Mouse (Mus musculus) forebrain, embryonic 13.5 days (tissue): Measurements from ENCODE around the gene Sult5a1. TPM values are rescaled to one million over a fixed set of nuclear protein-coding genes. Genes with fewer than 3 reads are reported as not detected.
A peak's percentile ranks its signal among the peaks of the same experiment; 100 is the strongest.

Source experiments
- ATAC-seq: fragments of 200-750 bp; cut with Nextera tagmentation; 2 replicates; pipeline ENCODE4 v1.8.0; 2017
- H3K27ac ChIP-seq: fragments of 300-500 bp; sonication (generic); 2 replicates; pipeline ENCODE4 v1.5.1; 2015; ENCODE audit warnings: inconsistent platforms, mild to moderate bottlenecking, moderate library complexity
- H3K27me3 ChIP-seq: fragments of 300-500 bp; sonication (generic); 2 replicates; pipeline ENCODE4 v1.6.1; 2015; ENCODE audit warnings: mild to moderate bottlenecking, inconsistent platforms
- H3K36me3 ChIP-seq: fragments of 300-500 bp; sonication (generic); 2 replicates; pipeline ENCODE4 v1.6.1; 2015; ENCODE audit warnings: mild to moderate bottlenecking, inconsistent platforms; ENCODE audit not compliant: poor library complexity, severe bottlenecking
- H3K4me1 ChIP-seq: fragments of 300-500 bp; sonication (generic); 2 replicates; pipeline ENCODE4 v1.6.1; 2015; ENCODE audit warnings: inconsistent platforms
- H3K4me2 ChIP-seq: fragments of 300-500 bp; sonication (generic); 2 replicates; pipeline ENCODE4 v1.6.1; 2015; ENCODE audit warnings: inconsistent platforms, mild to moderate bottlenecking, moderate library complexity
- H3K4me3 ChIP-seq: fragments of 300-500 bp; sonication (generic); 2 replicates; pipeline ENCODE4 v1.5.1; 2015; ENCODE audit warnings: mild to moderate bottlenecking, inconsistent platforms
- H3K9ac ChIP-seq: fragments of 300-500 bp; sonication (generic); 2 replicates; pipeline ENCODE4 v1.6.1; 2015; ENCODE audit warnings: mild to moderate bottlenecking, inconsistent platforms
- H3K9me3 ChIP-seq: fragments of 300-500 bp; sonication (generic); replicated peaks from 2 replicates; pipeline ENCODE4 v1.6.1; 2016; ENCODE audit warnings: inconsistent platforms
- WGBS: fragments of 180-500 bp; shearing (Covaris S2); methylation state at CpG from one replicate; pipeline ENCODE4 v1.1.7; 2015; 5-methylcytosine and 5-hydroxymethylcytosine counted together
- polyA plus RNA-seq: library from polyadenylated mRNA; unstranded; fragments of >200 nt; fragmentation: Nextera tagmentation; extraction: Ambion mirVana; gene quantifications from 2 replicates; pipeline ENCODE4 v1.2.1, GENCODE M21; 2015

Gene Sult5a1
- polyA plus RNA-seq, 1 experiment from 2014 or later: 0.40 TPM

GRCm38 (mm10) chr8:123156070-123156773, 1.9 kb downstream of the Sult5a1 start:
- Histone ChIP-seq H3K4me1 (no peaks in the 10 kb centered on the region), H3K9me3 (no peaks in the 10 kb centered on the region), H3K27me3 (no peaks in the 10 kb centered on the region), H3K36me3 (no peaks in the 10 kb centered on the region), H3K4me2 (no peak overlapping the region), H3K27ac (no peak overlapping the region), H3K9ac (no peak overlapping the region), H3K4me3 (no peak overlapping the region)
- WGBS: 84% methylated on average over 9 of the region's 9 CpGs
- no peak for ATAC-seq

- H3K4me3 ChIP-seq: no peak overlapping the region
- H3K36me3 ChIP-seq: no peaks in the 10 kb centered on the region
- no peak overlapping the region for H3K27ac ChIP-seq
- ATAC-seq: no peak
- H3K9ac ChIP-seq: no peak overlapping the region
- H3K4me1 ChIP-seq: no peaks in the 10 kb centered on the region
- no peaks in the 10 kb centered on the region for H3K27me3 ChIP-seq
- H3K9me3 ChIP-seq: no peaks in the 10 kb centered on the region
- 88% methylated on average over 5 of the region's 5 CpGs for WGBS
- no peak overlapping the region for H3K4me2 ChIP-seq
These were observed 2.9 kb downstream of the Sult5a1 start for GRCm38 (mm10) chr8:123155177-123155576.

- H3K27me3 ChIP-seq: no peaks in the 10 kb centered on the region
- no peak for ATAC-seq
- H3K9me3 ChIP-seq: no peaks in the 10 kb centered on the region
- H3K4me3 ChIP-seq: no peak overlapping the region
- no peak overlapping the region for H3K9ac ChIP-seq
- no peaks in the 10 kb centered on the region for H3K4me1 ChIP-seq
- 73% methylated on average over 9 of the region's 9 CpGs for WGBS
- no peaks in the 10 kb centered on the region for H3K36me3 ChIP-seq
- no peak overlapping the region for H3K4me2 ChIP-seq
- no peak overlapping the region for H3K27ac ChIP-seq
These were observed 7.4 kb downstream of the Sult5a1 start for GRCm38 (mm10) chr8:123150737-123151171.

- Histone ChIP-seq H3K27ac (no peak overlapping the region), H3K36me3 (no peaks in the 10 kb centered on the region)
- no peak for ATAC-seq
These were observed 11.7 kb downstream of the Sult5a1 start for GRCm38 (mm10) chr8:123146390-123146789.

GRCm38 (mm10) chr8:123145279-123145678, 12.8 kb downstream of the Sult5a1 start:
- WGBS: 63% methylated on average over 6 of the region's 6 CpGs
- Histone ChIP-seq H3K9ac (no peak overlapping the region), H3K36me3 (no peaks in the 10 kb centered on the region), H3K27ac (no peak overlapping the region), H3K27me3 (no peaks in the 10 kb centered on the region), H3K4me2 (no peak overlapping the region), H3K9me3 (no peaks in the 10 kb centered on the region), H3K4me3 (no peak overlapping the region), H3K4me1 (no peaks in the 10 kb centered on the region)
- no peak for ATAC-seq

More at GRCm38 (mm10) chr8:123146390-123146789, 11.7 kb downstream of the Sult5a1 start:
- no peaks in the 10 kb centered on the region for H3K9me3 ChIP-seq
- 76% methylated on average over 7 of the region's 7 CpGs for WGBS
- no peaks in the 10 kb centered on the region for H3K4me1 ChIP-seq
- no peak overlapping the region for H3K4me2 ChIP-seq
- no peak overlapping the region for H3K9ac ChIP-seq
- H3K4me3 ChIP-seq: no peak overlapping the region
- no peaks in the 10 kb centered on the region for H3K27me3 ChIP-seq

- no peaks in the 10 kb centered on the region for H3K9me3 ChIP-seq
- peak; percentile 41; the same call in 1 of the 2 replicates for ATAC-seq
These were observed 16.2 kb downstream of the Sult5a1 start for GRCm38 (mm10) chr8:123141741-123142462.

GRCm38 (mm10) chr8:123138741-123139140, 19.4 kb downstream of the Sult5a1 start:
- 64% methylated on average over 4 of the region's 4 CpGs for WGBS
- ATAC-seq: no peak
- Histone ChIP-seq H3K4me2 (no peak overlapping the region), H3K27ac (no peak overlapping the region), H3K9ac (no peak overlapping the region), H3K9me3 (no peaks in the 10 kb centered on the region), H3K27me3 (no peaks in the 10 kb centered on the region), H3K4me1 (peaks cover 42% of the 10 kb centered on the region), H3K4me3 (no peak overlapping the region), H3K36me3 (no peaks in the 10 kb centered on the region)

More at GRCm38 (mm10) chr8:123141741-123142462, 16.2 kb downstream of the Sult5a1 start:
- Histone ChIP-seq H3K4me3 (no peak overlapping the region), H3K27ac (no peak overlapping the region), H3K9ac (no peak overlapping the region), H3K27me3 (no peaks in the 10 kb centered on the region), H3K36me3 (no peaks in the 10 kb centered on the region), H3K4me1 (peaks cover 19% of the 10 kb centered on the region), H3K4me2 (no peak overlapping the region)
- WGBS: 75% methylated on average over 14 of the region's 14 CpGs

- no peaks in the 10 kb centered on the region for H3K27me3 ChIP-seq
- H3K4me2 ChIP-seq: no peak overlapping the region
- 0 out of 2 replicates have a peak overlapping the region, but pooled peaks have one; percentile 22 for H3K9ac ChIP-seq
- H3K4me1 ChIP-seq: peaks cover 42% of the 10 kb centered on the region
- peak overlapping the region; percentile 85 for H3K27ac ChIP-seq
- H3K4me3 ChIP-seq: no peak overlapping the region
- WGBS: 4% methylated on average over 2 of the region's 2 CpGs
- no peaks in the 10 kb centered on the region for H3K36me3 ChIP-seq
- ATAC-seq: peak; percentile 89
- 0 out of 2 replicates have a peak, but pooled peaks cover 3% of the 10 kb centered on the region for H3K9me3 ChIP-seq
These were observed 20.5 kb downstream of the Sult5a1 start for GRCm38 (mm10) chr8:123137645-123138077.

GRCm38 (mm10) chr8:123136287-123136686, 21.8 kb downstream of the Sult5a1 start:
- ATAC-seq: no peak
- H3K4me2 ChIP-seq: no peak overlapping the region
- H3K27ac ChIP-seq: no peak overlapping the region

GRCm38 (mm10) chr8:123135806-123136205, 22.3 kb downstream of the Sult5a1 start:
- 44% methylated on average over 9 of the region's 9 CpGs for WGBS

More at GRCm38 (mm10) chr8:123136287-123136686, 21.8 kb downstream of the Sult5a1 start:
- H3K4me3 ChIP-seq: no peak overlapping the region
- peaks cover 42% of the 10 kb centered on the region for H3K4me1 ChIP-seq
- H3K27me3 ChIP-seq: no peaks in the 10 kb centered on the region
- 85% methylated on average over 9 of the region's 9 CpGs for WGBS
- H3K9ac ChIP-seq: no peak overlapping the region
- H3K36me3 ChIP-seq: no peaks in the 10 kb centered on the region
- H3K9me3 ChIP-seq: 0 out of 2 replicates have a peak, but pooled peaks cover 3% of the 10 kb centered on the region

GRCm38 (mm10) chr8:123135406-123135805, 22.7 kb downstream of the Sult5a1 start:
- Histone ChIP-seq H3K4me3 (no peak overlapping the region), H3K27ac (peak overlapping the region; percentile 84), H3K36me3 (no peaks in the 10 kb centered on the region), H3K9me3 (0 out of 2 replicates have a peak, but pooled peaks cover 3% of the 10 kb centered on the region), H3K27me3 (no peaks in the 10 kb centered on the region), H3K4me1 (peaks cover 42% of the 10 kb centered on the region), H3K9ac (no peak overlapping the region), H3K4me2 (peak overlapping the region; percentile 41)
- 8% methylated on average over 7 of the region's 7 CpGs for WGBS
- peak; percentile 44 for ATAC-seq

More at GRCm38 (mm10) chr8:123135806-123136205, 22.3 kb downstream of the Sult5a1 start:
- H3K27ac ChIP-seq: peak overlapping the region; percentile 84
- no peak for ATAC-seq
- 0 out of 2 replicates have a peak, but pooled peaks cover 3% of the 10 kb centered on the region for H3K9me3 ChIP-seq
- no peak overlapping the region for H3K9ac ChIP-seq
- no peaks in the 10 kb centered on the region for H3K27me3 ChIP-seq
- peaks cover 42% of the 10 kb centered on the region for H3K4me1 ChIP-seq
- no peaks in the 10 kb centered on the region for H3K36me3 ChIP-seq
- H3K4me3 ChIP-seq: no peak overlapping the region
- H3K4me2 ChIP-seq: peak overlapping the region; percentile 41

GRCm38 (mm10) chr8:123134149-123134713, 23.9 kb downstream of the Sult5a1 start:
- Histone ChIP-seq H3K27me3 (no peaks in the 10 kb centered on the region), H3K9me3 (0 out of 2 replicates have a peak, but pooled peaks cover 3% of the 10 kb centered on the region), H3K4me1 (peaks cover 42% of the 10 kb centered on the region), H3K9ac (no peak overlapping the region), H3K27ac (peak overlapping the region; percentile 84; the same call in 1 of the 2 replicates), H3K4me2 (no peak overlapping the region), H3K4me3 (no peak overlapping the region), H3K36me3 (no peaks in the 10 kb centered on the region)
- no peak for ATAC-seq
- 78% methylated on average over 11 of the region's 11 CpGs for WGBS
